Mouse (Mus musculus) WW6 (cell line): ENCODE results near the gene Etnk1.
"Not testable (repeated sequence)": the region's sequence is repeated elsewhere in the genome, so short reads cannot be mapped to it uniquely, and the experiment has no call there.

ENCODE experiments used
- DNase-seq: peaks from one replicate; pipeline ENCODE4 v3.0.0-alpha.2; 2013; ENCODE audit warnings: low read depth, low spot score

Etnk1 gene

GRCm38 (mm10) chr6:143149766-143150291 is 17.2 kb upstream of the Etnk1 start:
- no peak for DNase-seq

DNA sequence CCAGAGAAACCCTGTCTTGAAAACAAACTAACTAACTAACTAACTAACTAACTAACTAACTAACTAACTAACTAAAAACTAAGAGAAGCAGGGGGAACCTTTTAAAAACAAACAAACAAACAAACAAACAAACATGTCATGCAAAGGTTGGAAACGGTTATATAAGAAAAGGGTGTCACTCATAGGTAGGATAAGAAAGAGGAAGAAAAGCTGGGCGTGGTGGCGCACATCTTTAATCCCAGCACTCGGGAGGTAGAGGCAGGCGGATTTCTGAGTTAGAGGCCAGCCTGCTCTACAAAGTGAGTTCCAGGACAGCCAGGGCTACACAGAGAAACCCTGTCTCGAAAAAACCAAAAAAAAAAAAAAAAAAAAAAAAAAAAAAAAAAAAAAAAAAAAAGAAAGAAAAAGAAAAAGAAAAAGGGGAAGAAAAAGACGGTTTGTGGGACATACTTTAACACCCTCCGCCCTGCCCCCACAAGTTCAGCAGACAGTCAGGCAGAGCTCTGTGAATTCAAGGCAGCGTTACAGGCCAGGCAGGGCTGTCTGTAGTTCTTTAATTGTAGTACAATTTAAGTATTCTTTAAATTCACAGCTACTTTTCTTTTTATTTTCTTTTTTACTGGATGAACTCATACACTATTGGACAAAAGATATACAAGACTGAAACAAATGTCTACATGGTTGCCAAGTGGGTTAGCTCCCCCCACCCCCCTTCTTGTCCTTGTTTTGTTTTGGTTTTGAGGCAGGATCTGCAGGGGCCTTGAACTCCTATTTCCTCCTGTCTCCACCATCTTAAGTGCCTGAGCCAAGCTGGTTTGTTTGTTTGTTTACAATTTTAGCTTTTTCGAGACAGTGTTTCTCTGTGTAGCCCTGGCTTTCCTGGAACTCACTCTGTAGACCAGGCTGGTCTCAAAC is 15.7 kb upstream of the Etnk1 start:
- not testable (repeated sequence) for DNase-seq

DNA sequence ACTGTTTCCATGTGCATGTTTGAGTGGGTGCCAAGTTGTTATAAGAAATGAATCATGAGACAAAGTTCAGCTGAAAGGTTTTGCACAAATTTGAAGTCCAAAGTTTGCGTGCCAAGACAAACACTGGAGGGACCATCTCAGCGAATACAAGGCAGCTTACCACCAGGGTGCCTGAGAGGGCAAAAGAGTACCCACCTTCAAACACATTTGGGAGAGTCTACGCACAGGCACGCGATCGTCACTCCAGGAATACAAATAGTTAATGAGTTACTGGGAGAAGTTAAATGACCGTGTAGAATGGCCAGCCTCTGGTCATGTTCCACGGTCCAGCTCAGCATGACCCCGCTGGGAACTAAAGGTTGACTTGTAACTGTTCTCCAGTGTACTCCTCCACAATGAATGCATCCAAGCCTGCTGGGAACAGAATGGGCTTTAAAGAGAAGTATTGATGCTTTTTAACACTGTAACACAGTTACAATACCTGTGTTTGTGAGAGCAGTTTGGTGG is 14.6 kb upstream of the Etnk1 start:
- no peak for DNase-seq

GRCm38 (mm10) chr6:143153160-143153559 is 13.9 kb upstream of the Etnk1 start:
- DNase-seq, result no peak

DNA sequence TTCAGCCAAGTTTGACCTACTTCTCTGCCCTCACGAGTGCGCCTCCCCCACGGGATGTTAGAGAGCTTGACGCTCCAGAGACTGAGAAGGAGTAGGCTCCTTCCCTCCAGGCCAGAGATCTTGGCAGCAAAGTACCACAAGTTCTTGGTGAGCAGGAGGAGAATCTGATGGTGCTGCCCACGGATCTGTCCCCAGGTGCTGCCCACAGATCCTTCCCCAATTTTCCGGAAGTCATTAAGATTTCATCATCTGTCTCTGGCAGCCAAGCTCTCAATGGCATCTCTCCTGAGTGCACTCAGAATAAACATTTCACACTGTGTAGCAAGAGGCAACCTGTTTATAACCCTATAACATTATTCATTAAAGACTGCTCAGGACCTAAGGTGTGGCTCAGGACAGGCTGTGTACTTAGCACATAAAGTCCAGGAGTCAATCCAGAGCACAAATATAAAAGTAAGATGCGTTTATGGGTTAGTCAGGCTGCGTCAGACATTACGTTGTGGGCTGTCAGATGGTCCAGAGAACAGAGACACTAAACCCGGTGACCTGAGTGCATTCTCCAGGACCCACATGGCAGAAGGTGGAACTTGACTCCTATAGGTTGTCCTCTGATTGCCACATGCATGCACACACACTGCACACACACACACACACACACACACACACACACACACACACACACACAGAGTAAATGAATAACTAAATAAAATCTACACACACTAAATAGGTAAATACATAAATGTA is 13.1 kb upstream of the Etnk1 start:
- DNase-seq, result no peak

- no peak for DNase-seq
Observed at GRCm38 (mm10) chr6:143154885-143155284, 12.1 kb upstream of the Etnk1 start.

GRCm38 (mm10) chr6:143155996-143156395 is 11.0 kb upstream of the Etnk1 start:
- no peak for DNase-seq

DNA sequence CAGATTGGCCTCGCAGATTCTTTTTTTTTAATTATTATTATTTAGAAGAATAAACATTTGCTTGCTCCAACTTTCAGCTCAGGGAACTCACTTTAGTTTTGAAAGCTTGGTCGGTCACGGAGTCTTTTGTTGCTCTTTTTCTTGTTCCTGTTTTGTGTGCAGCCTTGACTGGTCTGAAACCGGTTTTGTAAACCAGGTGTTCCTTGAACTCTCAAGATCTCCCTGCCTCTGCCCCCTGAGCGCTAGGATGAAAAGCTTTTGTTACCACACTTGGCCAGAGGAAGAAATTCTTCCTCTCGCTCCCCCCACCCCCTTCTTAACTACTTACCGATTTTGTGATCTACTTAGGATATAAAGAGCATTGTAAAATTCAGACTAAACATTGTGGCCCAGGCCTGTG is 10.3 kb upstream of the Etnk1 start:
- no peak for DNase-seq

GRCm38 (mm10) chr6:143157401-143157800 is 9.6 kb upstream of the Etnk1 start:
- no peak for DNase-seq

- DNase-seq, result no peak
Observed at GRCm38 (mm10) chr6:143160572-143161231, 6.3 kb upstream of the Etnk1 start.

DNA sequence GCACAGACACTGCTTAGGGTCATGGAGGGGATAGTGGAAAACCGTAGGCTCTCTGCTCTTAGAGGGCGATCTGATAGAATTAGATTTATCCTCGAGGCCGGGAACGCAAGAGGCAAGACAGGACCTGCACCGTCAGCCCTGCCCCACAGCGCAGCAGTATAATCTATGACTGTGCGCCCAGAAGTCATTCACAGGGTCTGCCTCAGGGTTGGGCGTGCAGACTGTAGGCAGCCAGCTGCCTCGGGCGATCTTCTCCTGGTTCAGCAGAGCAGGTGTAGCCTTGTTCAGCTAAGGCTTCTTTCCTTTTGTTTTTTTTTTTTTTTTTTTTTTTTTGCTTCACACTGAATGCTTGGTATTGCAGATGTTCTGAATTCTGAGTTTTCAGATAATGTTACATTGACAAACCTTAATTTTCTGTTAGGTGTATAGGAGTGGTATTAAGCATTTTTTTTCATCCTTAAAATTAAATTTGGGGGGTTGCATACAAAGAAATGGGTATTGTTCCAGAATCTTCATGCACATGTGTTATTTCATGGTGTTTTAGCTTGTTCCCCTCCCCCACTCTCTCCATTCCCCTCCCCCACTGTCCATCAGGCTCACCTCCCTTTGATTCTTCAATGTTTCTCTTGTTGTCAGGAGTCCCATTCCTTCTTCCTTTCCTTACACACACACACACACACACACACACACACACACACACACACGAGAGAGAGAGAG is 4.7 kb upstream of the Etnk1 start:
- peak; percentile 95 for DNase-seq

DNA sequence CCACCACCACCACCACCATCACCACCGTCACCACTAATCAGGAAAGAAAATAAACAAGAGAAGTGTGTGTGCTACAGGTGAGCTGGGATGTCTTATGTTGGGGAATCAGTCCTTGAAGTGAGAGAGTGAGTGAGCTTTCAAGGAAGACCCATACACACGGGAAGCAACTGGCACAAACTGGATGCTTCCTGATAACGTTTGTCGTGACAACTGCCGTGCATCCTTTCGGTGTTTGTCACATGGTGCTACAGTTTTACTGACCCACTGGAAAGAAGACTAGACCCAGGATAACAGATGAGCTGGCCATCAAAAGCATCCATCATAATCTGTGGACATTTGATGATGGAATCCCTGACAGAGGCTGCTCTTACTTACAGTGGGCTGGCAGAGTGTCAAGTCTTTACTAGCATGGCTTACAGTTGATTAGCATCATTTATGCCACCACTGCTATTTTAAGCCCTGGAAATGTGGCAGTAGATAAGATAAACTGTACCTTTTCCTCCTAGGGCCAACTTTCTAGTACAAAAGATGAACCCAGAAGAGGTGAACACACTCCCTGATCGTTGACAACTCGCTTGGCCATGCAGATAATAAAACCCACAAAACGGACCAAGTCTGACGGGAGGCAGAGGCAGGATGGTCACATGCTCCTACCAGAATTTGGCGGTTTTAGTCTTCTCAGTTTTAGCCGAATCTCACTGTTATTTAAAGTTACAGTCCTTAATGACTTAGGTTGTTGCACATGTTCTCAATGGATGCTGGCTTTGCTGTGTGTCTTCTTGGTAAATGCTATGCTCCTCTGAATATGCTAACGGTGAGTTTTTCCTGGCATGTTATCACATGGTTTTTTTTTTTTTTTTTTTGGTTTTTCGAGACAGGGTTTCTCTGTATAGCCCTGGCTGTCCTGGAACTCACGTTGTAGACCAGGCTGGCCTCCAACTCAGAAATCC is 2.8 kb upstream of the Etnk1 start:
- no peak for DNase-seq

DNA sequence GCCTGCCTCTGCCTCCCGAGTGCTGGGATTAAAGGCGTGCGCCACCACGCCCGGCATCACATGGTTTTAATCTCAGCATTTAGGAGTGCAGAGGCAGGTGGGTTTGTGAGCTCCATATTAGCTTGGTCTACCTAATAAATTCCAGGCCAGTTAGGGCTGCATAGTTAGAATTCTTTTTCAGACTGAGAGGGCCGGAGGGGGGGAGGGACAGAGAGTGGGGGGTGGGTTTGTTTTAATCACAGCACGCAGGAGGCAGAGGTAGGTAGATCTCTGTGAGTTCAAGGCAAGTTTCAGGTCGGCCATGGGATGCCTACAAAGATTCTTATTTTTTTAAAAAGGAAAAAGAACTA is 2.1 kb upstream of the Etnk1 start:
- no peak for DNase-seq

GRCm38 (mm10) chr6:143165404-143166257 is 1.4 kb upstream of the Etnk1 start:
- no peak for DNase-seq

DNA sequence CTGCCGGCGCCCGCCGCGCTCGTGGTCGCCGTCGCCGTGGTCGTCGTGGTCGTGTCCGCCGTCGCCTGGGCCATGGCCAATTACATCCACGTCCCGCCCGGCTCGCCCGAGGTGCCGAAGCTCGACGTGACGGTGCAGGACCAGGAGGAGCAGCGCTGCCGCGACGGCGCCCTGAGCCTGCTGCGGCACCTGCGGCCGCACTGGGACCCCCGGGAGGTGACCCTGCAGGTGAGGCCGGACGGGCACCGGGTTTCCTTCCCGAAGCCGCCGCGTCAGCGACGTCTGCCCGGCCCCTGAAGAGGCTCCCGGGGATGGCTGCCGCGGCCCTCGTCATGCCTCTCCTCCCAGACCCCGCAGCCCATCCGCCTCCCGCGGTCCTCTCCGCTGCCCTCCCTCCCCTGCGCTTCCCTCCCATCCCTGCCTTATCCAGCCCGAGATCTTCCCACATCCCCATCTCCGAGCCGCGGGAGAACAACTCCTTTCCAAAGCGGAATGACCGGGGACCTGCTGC is 443 bp downstream of the Etnk1 start:
- no peak for DNase-seq

DNA sequence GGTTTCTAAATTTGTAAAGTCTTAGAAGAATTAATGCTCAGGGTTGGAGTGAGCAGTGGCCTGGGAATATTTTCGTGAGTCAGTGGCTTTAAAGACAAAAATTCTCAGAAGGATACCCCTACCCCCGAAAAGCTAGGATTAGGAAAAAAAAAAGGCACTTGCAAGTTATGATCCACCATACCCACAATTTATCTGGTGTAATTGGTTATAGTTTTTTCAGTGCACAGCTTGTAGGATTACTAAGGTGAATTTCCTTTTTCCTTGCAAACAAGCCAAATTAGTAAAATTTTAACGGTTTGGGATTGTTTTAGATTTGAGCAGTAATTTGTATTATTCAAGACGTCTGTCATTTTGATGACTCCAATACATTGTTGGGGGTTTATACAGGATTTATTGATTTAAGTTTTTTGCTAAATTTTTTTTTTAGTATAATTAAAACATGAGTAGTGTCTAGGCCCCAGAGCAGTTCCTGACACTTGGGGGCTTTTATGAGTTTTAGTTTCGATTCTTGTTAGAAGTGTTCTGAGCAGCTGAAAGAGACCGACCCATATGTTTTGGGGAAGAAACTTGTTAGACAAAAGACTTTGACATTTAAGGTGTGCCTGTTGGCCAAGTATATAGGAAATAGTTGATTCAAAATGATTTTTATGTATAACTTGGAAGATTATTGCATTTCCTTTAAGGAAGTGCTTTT is 1.1 kb downstream of the Etnk1 start:
- no peak for DNase-seq

DNA sequence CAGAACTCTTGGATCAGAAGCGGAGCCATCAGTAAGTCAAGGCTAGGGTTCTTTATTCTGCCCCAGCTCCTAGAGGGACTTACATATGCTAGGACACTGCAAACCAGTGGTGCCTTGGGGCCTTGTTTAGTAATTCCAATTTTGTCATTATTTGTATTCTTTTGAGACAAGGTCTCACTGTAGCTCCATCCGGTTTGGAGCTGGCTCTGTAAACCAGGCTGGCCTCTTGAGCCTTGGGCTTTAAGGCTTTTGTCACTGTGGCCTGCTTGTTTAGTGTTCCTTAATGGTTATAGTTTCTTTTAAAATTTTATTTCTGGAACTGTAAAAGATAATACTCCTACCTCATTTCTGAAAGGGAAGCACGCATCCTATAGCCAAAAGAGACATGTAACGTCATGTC is 2.4 kb downstream of the Etnk1 start:
- no peak for DNase-seq

DNA sequence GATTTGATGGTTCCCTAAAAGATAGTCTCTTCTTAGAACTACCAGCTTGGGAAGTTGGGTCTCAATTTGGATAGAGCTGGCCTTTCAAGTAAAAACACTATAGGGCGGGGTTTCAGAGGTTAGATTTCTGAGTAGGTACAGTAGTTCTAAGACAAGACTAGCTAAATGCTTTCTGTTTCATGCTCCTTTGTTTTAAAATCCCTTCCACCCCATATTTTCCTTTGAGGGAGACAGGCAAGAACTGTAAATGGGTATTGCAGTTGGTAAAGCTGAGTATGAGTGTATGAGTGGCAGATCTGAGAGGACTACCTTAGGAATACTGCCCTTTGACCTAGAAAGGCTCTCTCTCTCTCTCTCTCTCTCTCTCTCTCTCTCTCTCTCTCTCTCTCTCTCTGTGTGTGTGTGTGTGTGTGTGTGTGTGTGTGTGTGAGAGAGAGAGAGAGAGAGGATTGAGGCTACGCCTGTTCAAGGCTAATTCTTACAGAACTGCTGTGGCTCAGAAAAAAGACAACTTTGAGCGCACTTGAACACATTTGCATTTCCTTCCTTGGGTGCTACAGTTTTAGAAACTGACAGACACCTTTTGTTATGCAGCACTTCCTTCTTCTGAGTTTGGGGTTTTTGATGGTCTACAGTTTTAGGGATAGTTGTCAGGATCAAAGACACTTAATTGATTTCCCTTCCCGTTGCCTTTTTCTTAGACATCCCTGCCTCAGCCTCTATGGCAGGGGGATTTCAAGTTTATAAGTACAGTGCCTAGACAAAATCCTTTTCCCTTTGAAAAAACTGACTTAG is 3.3 kb downstream of the Etnk1 start:
- DNase-seq, result no peak
